Mouse (Mus musculus): ENCODE results near the gene Pdcd7.
"Not testable (repeated sequence)": the region's sequence is repeated elsewhere in the genome, so short reads cannot be mapped to it uniquely, and the experiment has no call there.

The Pdcd7 gene

GRCm38 (mm10) chr9:65345854-65346475 is at the start of gene Pdcd7:
Pdcd7 (plus strand) TSS chr9:65346104.
- DNase-seq (ENCODE audit: low read depth): peak; percentile 94

- DNase-seq (ENCODE audit: low read depth): no peak
Observed at GRCm38 (mm10) chr9:65297056-65297455, 48.8 kb upstream of the Pdcd7 start.

- no peak for DNase-seq (ENCODE audit: low read depth)
Observed at GRCm38 (mm10) chr9:65298761-65299160, 47.1 kb upstream of the Pdcd7 start.

GRCm38 (mm10) chr9:65299650-65300049 is 46.3 kb upstream of the Pdcd7 start:
- DNase-seq (ENCODE audit: low read depth): no peak

- no peak for DNase-seq (ENCODE audit: low read depth)
Observed at GRCm38 (mm10) chr9:65302327-65302983, 43.4 kb upstream of the Pdcd7 start.

GRCm38 (mm10) chr9:65303586-65303985 is 42.3 kb upstream of the Pdcd7 start:
- DNase-seq (ENCODE audit: low read depth): no peak

- no peak for DNase-seq (ENCODE audit: low read depth)
Observed at GRCm38 (mm10) chr9:65304300-65304699, 41.6 kb upstream of the Pdcd7 start.

GRCm38 (mm10) chr9:65306672-65307071 is 39.2 kb upstream of the Pdcd7 start:
- DNase-seq (ENCODE audit: low read depth): no peak

- no peak for DNase-seq (ENCODE audit: low read depth)
Observed at GRCm38 (mm10) chr9:65308011-65308410, 37.9 kb upstream of the Pdcd7 start.

GRCm38 (mm10) chr9:65312669-65313357 is 33.1 kb upstream of the Pdcd7 start:
- no peak for DNase-seq (ENCODE audit: low read depth)

- DNase-seq (ENCODE audit: low read depth): no peak
Observed at GRCm38 (mm10) chr9:65313846-65314245, 32.1 kb upstream of the Pdcd7 start.

- DNase-seq (ENCODE audit: low read depth): no peak
Observed at GRCm38 (mm10) chr9:65322255-65322900, 23.5 kb upstream of the Pdcd7 start.

GRCm38 (mm10) chr9:65325971-65326370 is 19.9 kb upstream of the Pdcd7 start:
- DNase-seq (ENCODE audit: low read depth): no peak

GRCm38 (mm10) chr9:65327371-65327770 is 18.5 kb upstream of the Pdcd7 start:
- DNase-seq (ENCODE audit: low read depth): no peak

- DNase-seq (ENCODE audit: low read depth): no peak
Observed at GRCm38 (mm10) chr9:65333958-65334357, 11.9 kb upstream of the Pdcd7 start.

- no peak for DNase-seq (ENCODE audit: low read depth)
Observed at GRCm38 (mm10) chr9:65339146-65339545, 6.8 kb upstream of the Pdcd7 start.

- DNase-seq (ENCODE audit: low read depth): no peak
Observed at GRCm38 (mm10) chr9:65340414-65340813, 5.5 kb upstream of the Pdcd7 start.

- not testable (repeated sequence) for DNase-seq (ENCODE audit: low read depth)
Observed at GRCm38 (mm10) chr9:65345439-65345838, 465 bp upstream of the Pdcd7 start.

GRCm38 (mm10) chr9:65346476-65347111 is 690 bp downstream of the Pdcd7 start:
- DNase-seq (ENCODE audit: low read depth): peak; percentile 22

GRCm38 (mm10) chr9:65347112-65347850 is 1.4 kb downstream of the Pdcd7 start:
- DNase-seq (ENCODE audit: low read depth): peak; percentile 20

GRCm38 (mm10) chr9:65353251-65353650 is 7.3 kb downstream of the Pdcd7 start:
- no peak for DNase-seq (ENCODE audit: low read depth)

- no peak for DNase-seq (ENCODE audit: low read depth)
Observed at GRCm38 (mm10) chr9:65356561-65356960, 10.7 kb downstream of the Pdcd7 start.

Data from c-Kit-positive CD71-negative TER-119-negative erythroid progenitor cells, embryonic 14.5 days (primary cell).